Mouse (Mus musculus) adrenal gland, postnatal 4 days (tissue): ENCODE measurements at regions not wholly inside any gene's neighbourhood (a gene's known extent, or its start where the extent isn't known, plus 50 kb on each side); places are given as distances from the start of the nearest gene placed in this dataset.

Experiments used
- DNase-seq, 2 experiments: peaks; one replicate each; pipeline ENCODE4 v3.0.0; 2021 to 2022; ENCODE audit warnings: low spot score in 2 of 2, mixed read lengths in 2 of 2

- no peak for DNase-seq
These were observed 241.3 kb upstream of the Maf start for GRCm38 (mm10) chr8:115948916-115949315.

GRCm38 (mm10) chr8:115948036-115948435 lies 240.4 kb upstream of the Maf start:
- no peak for DNase-seq

- no peak for DNase-seq
These were observed 235.3 kb upstream of the Maf start for GRCm38 (mm10) chr8:115942731-115943509.

GRCm38 (mm10) chr8:115929472-115930210 lies 222.0 kb upstream of the Maf start:
- DNase-seq = no peak

- no peak for DNase-seq
These were observed 214.3 kb upstream of the Maf start for GRCm38 (mm10) chr8:115921889-115922288.

GRCm38 (mm10) chr8:115906650-115907049 lies 199.1 kb upstream of the Maf start:
- no peak for DNase-seq

- no peak for DNase-seq
These were observed 196.3 kb upstream of the Maf start for GRCm38 (mm10) chr8:115903853-115904420.

- DNase-seq = no peak
These were observed 190.1 kb upstream of the Maf start for GRCm38 (mm10) chr8:115897521-115898178.

GRCm38 (mm10) chr8:115897086-115897485 lies 189.5 kb upstream of the Maf start:
- no peak for DNase-seq

- DNase-seq = no peak
These were observed 188.5 kb upstream of the Maf start for GRCm38 (mm10) chr8:115896066-115896465.

GRCm38 (mm10) chr8:115888278-115888677 lies 180.7 kb upstream of the Maf start:
- no peak for DNase-seq

- DNase-seq = no peak
These were observed 177.6 kb upstream of the Maf start for GRCm38 (mm10) chr8:115885121-115885743.

- no peak for DNase-seq
These were observed 176.2 kb upstream of the Maf start for GRCm38 (mm10) chr8:115883808-115884207.

GRCm38 (mm10) chr8:115881881-115882280 lies 174.3 kb upstream of the Maf start:
- no peak for DNase-seq

GRCm38 (mm10) chr8:115874789-115875188 lies 167.2 kb upstream of the Maf start:
- DNase-seq = no peak

- no peak for DNase-seq
These were observed 163.8 kb upstream of the Maf start for GRCm38 (mm10) chr8:115871381-115871780.

GRCm38 (mm10) chr8:115861381-115861780 lies 153.8 kb upstream of the Maf start:
- DNase-seq = no peak

- no peak for DNase-seq
These were observed 151.8 kb upstream of the Maf start for GRCm38 (mm10) chr8:115859406-115859805.

- DNase-seq = no peak
These were observed 149.2 kb upstream of the Maf start for GRCm38 (mm10) chr8:115856816-115857215.

GRCm38 (mm10) chr8:115855934-115856629 lies 148.5 kb upstream of the Maf start:
- DNase-seq = no peak
